Mouse (Mus musculus): ENCODE data around the gene Olfr464.

DNA sequence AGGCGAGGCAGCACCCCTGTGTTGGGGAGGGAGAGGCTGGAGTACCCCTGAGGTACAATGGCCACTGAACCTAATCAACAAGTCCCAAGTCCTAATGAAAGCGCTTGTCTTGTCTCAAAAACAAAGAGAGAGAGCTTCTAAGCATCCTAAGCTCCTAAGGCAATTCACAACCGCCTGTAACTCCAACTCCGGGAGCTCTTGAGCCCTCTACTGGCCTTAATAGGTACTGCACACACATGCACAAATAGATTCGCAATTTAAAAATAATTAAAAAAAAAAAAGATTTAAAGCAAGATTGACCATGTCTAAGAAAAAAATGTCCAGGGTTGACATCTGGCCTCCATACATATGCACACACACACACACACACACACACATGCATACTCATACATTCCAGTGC is 37.3 kb downstream of the Olfr464 start:
- TF ChIP-seq CTCF (conservative IDR thresholded peaks at IDR 0.05; ENCODE audit: low read length) (peak; percentile 91), NANOG (IDR thresholded peaks at IDR 0.05; ENCODE audit: borderline replicate concordance, low read length) (no peak)
